Mouse (Mus musculus) neural tube, embryonic 12.5 days (tissue): Measurements from ENCODE around the gene Pmm2. TPM values are rescaled to one million over a fixed set of nuclear protein-coding genes. Genes with fewer than 3 reads are reported as not detected.

Experiments used
- ATAC-seq: fragments of 200-750 bp; cut with Nextera tagmentation; 2 replicates; pipeline ENCODE4 v1.8.0; 2017; ENCODE audit warnings: low read depth, mild to moderate bottlenecking, moderate TSS enrichment, moderate library complexity; ENCODE audit not compliant: low FRiP score
- H3K27ac ChIP-seq: fragments of 300-500 bp; sonication (generic); 2 replicates; pipeline ENCODE4 v1.5.1; 2016
- H3K27me3 ChIP-seq: fragments of 300-500 bp; sonication (generic); replicated peaks from 2 replicates; pipeline ENCODE4 v1.6.1; 2016; ENCODE audit warnings: mild to moderate bottlenecking
- H3K36me3 ChIP-seq: fragments of 300-500 bp; sonication (generic); 2 replicates; pipeline ENCODE4 v1.6.1; 2016; ENCODE audit warnings: mild to moderate bottlenecking
- H3K4me1 ChIP-seq: fragments of 300-500 bp; sonication (generic); 2 replicates; pipeline ENCODE4 v1.6.1; 2016
- H3K4me2 ChIP-seq: fragments of 300-500 bp; sonication (generic); replicated peaks from 2 replicates; pipeline ENCODE4 v1.6.1; 2016; ENCODE audit warnings: mild to moderate bottlenecking
- H3K4me3 ChIP-seq: fragments of 300-500 bp; sonication (generic); 2 replicates; pipeline ENCODE4 v1.5.1; 2016
- H3K9ac ChIP-seq: fragments of 300-500 bp; sonication (generic); 2 replicates; pipeline ENCODE4 v1.6.1; 2016; ENCODE audit warnings: mild to moderate bottlenecking
- H3K9me3 ChIP-seq: fragments of 300-500 bp; sonication (generic); 2 replicates; pipeline ENCODE4 v1.6.1; 2016; ENCODE audit warnings: mild to moderate bottlenecking
- WGBS: fragments of 180-500 bp; shearing (Covaris S2); methylation state at CpG from one replicate; pipeline ENCODE4 v1.1.7; 2016; 5-methylcytosine and 5-hydroxymethylcytosine counted together
- polyA plus RNA-seq: library from polyadenylated mRNA; unstranded; fragments of >200 nt; fragmentation: Nextera tagmentation; extraction: Ambion mirVana; gene quantifications from 2 replicates; pipeline ENCODE4 v1.2.1, GENCODE M21; 2016

Gene Pmm2
- polyA plus RNA-seq, 1 experiment from 2014 or later: 49.3 TPM

DNA sequence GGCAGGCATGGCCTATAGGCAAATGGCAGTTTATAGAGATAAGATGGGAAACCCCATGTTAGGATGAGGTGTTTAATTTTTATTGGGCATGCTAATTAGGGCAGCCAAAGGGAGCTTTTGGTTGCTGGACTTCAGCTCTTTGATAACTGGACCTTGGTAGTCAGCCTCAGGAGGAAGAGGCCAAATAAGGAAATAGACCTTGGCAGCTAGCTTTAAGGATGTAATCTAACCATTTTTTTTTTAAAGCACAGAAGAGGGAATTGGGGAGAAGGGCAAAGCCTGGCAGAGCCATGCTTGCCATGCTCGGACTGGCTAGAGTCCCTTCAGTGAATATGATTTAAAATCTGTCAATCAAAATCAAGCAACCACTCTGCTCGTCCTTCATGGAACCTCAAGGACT is 7.1 kb upstream of the Pmm2 start:
- no peaks in the 10 kb centered on the region for H3K27me3 ChIP-seq
- no peak overlapping the region for H3K27ac ChIP-seq
- no peak overlapping the region for H3K9ac ChIP-seq
- H3K4me1 ChIP-seq: no peaks in the 10 kb centered on the region; the same call in 1 of the 2 replicates
- 85% methylated on average over 2 of the region's 2 CpGs for whole genome bisulfite sequencing
- peaks cover 24% of the 10 kb centered on the region for H3K36me3 ChIP-seq
- H3K9me3 ChIP-seq: no peaks in the 10 kb centered on the region
- no peak overlapping the region for H3K4me2 ChIP-seq
- no peak for ATAC-seq
- no peak overlapping the region for H3K4me3 ChIP-seq

DNA sequence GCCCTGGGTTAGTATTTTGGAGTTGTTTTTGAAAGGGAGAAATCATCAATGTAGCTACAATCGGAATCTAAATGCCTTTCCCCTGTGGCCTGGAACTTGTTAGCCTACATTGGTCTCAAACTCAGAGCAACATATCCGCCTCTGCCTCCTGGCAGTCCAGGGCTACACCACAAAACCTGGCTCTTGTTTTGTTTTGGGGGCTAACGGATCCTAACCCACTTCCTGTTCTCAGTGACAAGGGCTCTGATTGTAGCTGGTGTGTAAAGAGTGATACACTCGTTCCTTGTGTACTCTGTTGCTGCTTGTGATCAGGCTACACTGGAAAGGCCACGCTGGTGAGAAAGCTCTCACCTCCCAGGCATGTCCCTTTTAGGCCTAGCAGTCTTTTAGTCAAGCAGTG is 6.0 kb upstream of the Pmm2 start:
- no peak overlapping the region for H3K27ac ChIP-seq
- WGBS: 93% methylated on average over 5 of the region's 5 CpGs

DNA sequence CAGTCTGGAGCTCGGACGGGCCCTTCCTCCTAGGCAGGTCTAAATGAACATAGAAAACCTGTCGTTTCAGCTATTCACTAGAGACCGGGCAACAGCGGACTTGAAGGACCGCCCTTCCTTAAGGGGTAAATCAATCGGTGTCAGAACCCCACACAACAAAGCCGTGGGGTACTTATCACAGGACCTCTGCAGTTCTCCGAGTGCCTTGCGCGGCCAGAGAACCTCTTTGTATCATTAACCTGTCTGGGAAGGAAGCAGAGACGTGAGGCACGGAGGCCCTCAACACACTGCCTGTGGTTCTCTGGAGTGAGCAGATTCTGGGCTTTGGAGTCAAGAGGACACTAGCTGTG is 632 bp upstream of the Pmm2 start:
- Histone ChIP-seq H3K27me3 (no peaks in the 10 kb centered on the region), H3K27ac (peak overlapping the region; percentile 58; the same call in 1 of the 2 replicates), H3K36me3 (peaks cover 18% of the 10 kb centered on the region), H3K4me2 (peak overlapping the region; percentile 90), H3K9ac (peak overlapping the region; percentile 67), H3K4me1 (peaks cover 18% of the 10 kb centered on the region), H3K4me3 (peak overlapping the region; percentile 60), H3K9me3 (no peaks in the 10 kb centered on the region)
- WGBS: under 1% methylated on average over 13 of the region's 13 CpGs
- ATAC-seq: no peak; the same call in 1 of the 2 replicates

More for the DNA sequence above, 6.0 kb upstream of the Pmm2 start:
- peaks cover 9% of the 10 kb centered on the region for H3K4me1 ChIP-seq
- H3K9me3 ChIP-seq: no peaks in the 10 kb centered on the region
- no peak for ATAC-seq
- H3K4me3 ChIP-seq: no peak overlapping the region
- H3K27me3 ChIP-seq: no peaks in the 10 kb centered on the region
- peaks cover 28% of the 10 kb centered on the region for H3K36me3 ChIP-seq
- no peak overlapping the region for H3K4me2 ChIP-seq
- no peak overlapping the region for H3K9ac ChIP-seq

DNA sequence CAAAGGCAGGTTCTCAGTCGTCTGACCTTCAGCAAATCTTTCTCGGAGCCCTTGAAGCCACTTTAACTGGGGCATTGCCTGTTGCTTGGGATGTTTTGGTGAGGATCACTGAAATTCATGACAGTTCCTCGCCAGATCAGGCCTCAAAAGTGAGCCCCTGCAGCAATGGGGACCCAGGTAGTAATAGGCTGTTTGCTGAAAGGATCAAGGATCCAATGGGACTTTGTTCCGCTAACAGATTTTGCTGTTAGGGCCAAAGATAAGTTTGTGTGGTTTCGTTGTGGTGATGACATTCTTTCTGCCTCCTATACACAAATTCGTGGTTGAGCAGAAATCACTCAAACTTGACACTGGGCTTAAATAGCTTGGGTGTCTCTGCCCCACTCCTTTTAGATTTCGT is 657 bp downstream of the Pmm2 start:
- Histone ChIP-seq H3K4me3 (peak overlapping the region; percentile 60), H3K9me3 (no peaks in the 10 kb centered on the region), H3K36me3 (peaks cover 18% of the 10 kb centered on the region), H3K27me3 (no peaks in the 10 kb centered on the region), H3K9ac (peak overlapping the region; percentile 66), H3K4me1 (peaks cover 18% of the 10 kb centered on the region), H3K4me2 (peak overlapping the region; percentile 90), H3K27ac (no peak overlapping the region)
- no peak for ATAC-seq
- WGBS: 50% methylated on average over 7 of the region's 7 CpGs

DNA sequence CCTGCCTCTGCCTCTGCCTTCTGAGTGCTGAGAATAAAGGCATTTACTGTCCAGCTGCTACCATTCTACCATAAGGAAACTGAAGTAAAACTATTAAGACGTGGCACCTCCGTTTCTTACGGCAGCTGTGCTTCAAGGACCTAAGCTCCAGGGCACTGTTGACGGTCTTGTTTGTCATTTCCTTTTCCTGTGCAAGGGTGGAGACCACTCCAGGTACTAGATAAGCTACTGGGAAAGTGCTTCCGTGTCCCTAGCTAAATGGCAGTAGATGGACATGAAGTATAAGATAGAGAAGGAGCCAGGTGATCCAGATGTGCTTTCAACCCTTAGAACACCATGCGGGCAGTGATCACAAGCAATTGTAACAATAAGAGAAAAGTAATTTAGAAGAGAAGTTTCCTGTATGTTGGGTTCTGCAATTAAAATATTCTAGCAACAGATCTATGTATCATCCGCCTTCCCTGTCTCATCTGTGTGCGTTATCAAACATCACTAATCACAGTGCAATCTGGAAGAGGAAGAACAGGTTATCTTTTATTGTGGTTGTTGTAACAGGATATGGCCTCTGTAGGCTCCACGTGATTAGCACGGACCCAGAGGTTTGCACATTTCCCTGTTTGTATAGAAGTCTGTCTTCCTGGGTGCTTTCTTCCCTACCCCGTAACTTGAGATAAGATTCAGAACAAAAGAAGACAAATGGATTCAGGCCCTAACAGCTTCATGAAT is 2.2 kb downstream of the Pmm2 start:
- no peak overlapping the region for H3K4me2 ChIP-seq
- no peak overlapping the region for H3K9ac ChIP-seq
- H3K36me3 ChIP-seq: peaks cover 31% of the 10 kb centered on the region
- ATAC-seq: no peak
- WGBS: 91% methylated on average over 11 of the region's 11 CpGs
- H3K9me3 ChIP-seq: no peaks in the 10 kb centered on the region
- no peak overlapping the region for H3K4me3 ChIP-seq
- no peaks in the 10 kb centered on the region for H3K27me3 ChIP-seq
- peaks cover 18% of the 10 kb centered on the region for H3K4me1 ChIP-seq
- H3K27ac ChIP-seq: no peak overlapping the region

DNA sequence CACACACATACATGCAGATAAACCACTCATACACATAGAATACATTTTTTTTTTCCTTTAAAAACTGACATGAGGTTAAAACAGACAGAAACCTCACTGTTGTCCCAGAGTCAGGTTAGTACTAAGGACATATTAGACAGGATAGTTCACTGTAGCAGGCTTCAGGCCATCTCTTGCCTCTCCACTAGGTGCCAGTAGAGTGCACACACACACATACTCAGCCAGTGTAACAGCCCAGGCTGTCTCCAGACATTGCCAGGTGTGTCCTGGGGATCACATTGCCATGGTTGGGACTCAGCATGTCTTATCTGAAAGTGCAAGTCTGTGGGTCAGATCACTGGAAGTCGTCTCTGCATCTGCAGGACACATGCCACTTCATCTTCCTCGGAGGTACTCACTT is 6.4 kb downstream of the Pmm2 start:
- no peaks in the 10 kb centered on the region for H3K27me3 ChIP-seq
- no peaks in the 10 kb centered on the region for H3K4me1 ChIP-seq
- no peak overlapping the region for H3K4me2 ChIP-seq
- peaks cover 60% of the 10 kb centered on the region for H3K36me3 ChIP-seq
- H3K4me3 ChIP-seq: no peak overlapping the region
- no peak overlapping the region for H3K9ac ChIP-seq
- no peak for ATAC-seq
- no peak overlapping the region for H3K27ac ChIP-seq
- H3K9me3 ChIP-seq: no peaks in the 10 kb centered on the region
- WGBS: 79% methylated on average over 2 of the region's 2 CpGs

DNA sequence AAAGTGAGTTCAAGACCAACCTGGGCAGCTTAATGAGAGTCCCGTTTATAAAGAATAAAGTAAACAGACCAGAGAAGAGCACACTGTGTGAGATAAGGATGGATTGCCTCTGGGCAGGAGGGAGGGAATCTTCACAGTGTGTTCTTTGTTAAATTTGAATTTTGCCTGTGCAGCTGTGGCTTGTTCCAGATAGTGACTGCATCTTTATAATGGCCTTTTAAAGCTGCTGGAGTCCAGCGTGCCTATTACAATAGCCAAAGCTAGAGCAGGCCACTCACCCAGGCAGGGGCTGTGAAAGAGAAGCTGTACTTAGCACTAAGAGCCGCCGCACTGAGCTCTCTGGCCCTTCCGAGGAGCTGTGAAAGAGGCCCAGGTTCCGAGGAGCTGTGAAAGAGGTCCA is 8.1 kb downstream of the Pmm2 start:
- H3K27ac ChIP-seq: no peak overlapping the region

DNA sequence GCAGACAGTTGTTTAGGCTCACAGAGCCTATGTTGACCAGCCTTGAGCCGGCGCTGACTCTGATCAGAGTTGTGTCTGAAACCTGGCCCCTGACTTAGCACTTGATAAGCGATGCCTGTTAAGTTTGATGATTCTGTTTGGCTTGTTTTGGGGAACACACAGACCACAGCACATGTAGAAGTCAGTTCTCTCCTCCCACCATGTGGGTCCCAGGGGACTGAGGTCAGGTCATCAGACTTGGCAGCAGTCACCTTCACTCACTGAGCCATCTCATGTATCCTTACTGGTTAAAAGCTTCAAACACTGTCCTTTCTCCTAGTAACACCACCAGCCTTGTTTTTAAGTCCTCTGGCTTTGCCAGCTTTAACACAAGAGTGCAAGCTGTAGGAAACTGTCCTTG is 12.5 kb downstream of the Pmm2 start:
- H3K4me3 ChIP-seq: no peak overlapping the region
- no peaks in the 10 kb centered on the region for H3K4me1 ChIP-seq
- WGBS: 93% methylated on average over 3 of the region's 3 CpGs
- H3K27ac ChIP-seq: no peak overlapping the region
- H3K27me3 ChIP-seq: no peaks in the 10 kb centered on the region
- no peak for ATAC-seq
- no peak overlapping the region for H3K9ac ChIP-seq
- no peak overlapping the region for H3K4me2 ChIP-seq
- no peaks in the 10 kb centered on the region for H3K9me3 ChIP-seq
- peaks cover 88% of the 10 kb centered on the region for H3K36me3 ChIP-seq

More for the DNA sequence above, 8.1 kb downstream of the Pmm2 start:
- Histone ChIP-seq H3K4me1 (no peaks in the 10 kb centered on the region), H3K27me3 (no peaks in the 10 kb centered on the region), H3K4me2 (no peak overlapping the region), H3K4me3 (no peak overlapping the region), H3K9ac (no peak overlapping the region), H3K9me3 (no peaks in the 10 kb centered on the region), H3K36me3 (peaks cover 75% of the 10 kb centered on the region)
- 81% methylated on average over 6 of the region's 6 CpGs for WGBS
- no peak for ATAC-seq

DNA sequence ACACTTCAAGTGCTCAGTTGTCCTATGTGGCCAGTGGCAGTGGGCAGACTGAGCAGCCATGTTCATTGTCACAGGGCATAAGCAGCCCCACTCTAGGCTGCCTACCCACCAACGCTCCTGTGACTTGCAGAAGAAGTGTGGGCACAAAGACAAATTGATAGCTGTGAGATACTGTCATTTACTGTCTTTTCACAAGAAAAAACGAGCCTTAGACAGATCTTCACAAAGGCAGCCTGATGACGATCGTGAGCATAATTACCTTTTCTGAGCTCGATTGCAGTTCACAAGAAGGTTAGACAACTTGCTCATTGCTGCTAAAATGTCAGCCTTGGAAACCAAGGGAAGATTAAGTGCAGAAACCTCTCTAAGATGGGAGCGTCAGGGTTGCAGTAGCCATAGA is 17.6 kb downstream of the Pmm2 start:
- no peaks in the 10 kb centered on the region for H3K9me3 ChIP-seq
- peaks cover 82% of the 10 kb centered on the region for H3K36me3 ChIP-seq
- no peak overlapping the region for H3K4me2 ChIP-seq
- H3K4me3 ChIP-seq: no peak overlapping the region
- H3K27me3 ChIP-seq: no peaks in the 10 kb centered on the region
- no peak overlapping the region for H3K9ac ChIP-seq
- no peaks in the 10 kb centered on the region; the same call in 1 of the 2 replicates for H3K4me1 ChIP-seq
- no peak for ATAC-seq
- WGBS: 82% methylated on average over 6 of the region's 6 CpGs
- no peak overlapping the region for H3K27ac ChIP-seq

DNA sequence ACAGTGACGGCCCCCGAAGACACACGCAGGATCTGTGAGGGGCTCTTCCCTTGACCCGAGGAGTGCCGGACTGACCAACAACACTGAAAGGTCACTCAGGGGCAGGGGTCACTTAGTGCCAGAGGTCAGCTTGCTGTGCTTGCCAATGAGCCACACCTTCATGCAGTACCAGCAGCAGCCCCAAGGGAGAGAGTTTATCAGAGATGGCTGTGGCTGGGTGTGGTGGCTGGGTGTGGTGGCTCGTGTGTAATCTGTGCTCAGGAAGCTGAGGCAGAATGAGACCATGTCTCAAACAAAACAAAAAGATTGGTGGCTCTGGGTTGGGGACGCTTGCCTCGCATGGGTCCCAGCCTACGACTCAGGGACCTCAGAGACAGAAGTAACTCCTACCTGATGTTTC is 18.1 kb downstream of the Pmm2 start:
- 88% methylated on average over 9 of the region's 9 CpGs for WGBS

DNA sequence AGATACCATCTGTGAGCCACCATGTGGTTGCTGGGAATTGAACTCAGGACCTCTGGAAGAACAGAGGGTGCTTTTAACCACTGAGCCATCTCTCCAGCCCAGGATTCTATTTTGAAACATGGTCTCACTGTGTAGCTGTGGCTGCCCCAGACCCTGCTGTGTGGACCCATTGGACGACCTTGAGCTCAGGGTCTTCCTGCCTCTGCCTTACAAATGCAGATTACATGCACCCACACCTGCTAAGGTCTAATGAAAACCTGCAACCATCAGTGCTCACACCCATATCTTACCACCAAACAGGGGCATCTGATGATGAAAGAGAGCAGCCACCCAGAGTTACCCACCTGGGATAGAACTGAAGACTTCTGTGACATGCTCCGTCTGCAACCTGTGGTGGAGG is 18.8 kb downstream of the Pmm2 start:
- no peak overlapping the region for H3K4me2 ChIP-seq
- H3K36me3 ChIP-seq: peaks cover 84% of the 10 kb centered on the region
- ATAC-seq: no peak
- H3K27me3 ChIP-seq: no peaks in the 10 kb centered on the region
- no peak overlapping the region for H3K9ac ChIP-seq
- H3K9me3 ChIP-seq: no peaks in the 10 kb centered on the region
- WGBS: 81% methylated on average over 2 of the region's 2 CpGs
- H3K4me3 ChIP-seq: no peak overlapping the region
- H3K4me1 ChIP-seq: no peaks in the 10 kb centered on the region; the same call in 1 of the 2 replicates
- no peak overlapping the region for H3K27ac ChIP-seq

More for the DNA sequence above, 18.1 kb downstream of the Pmm2 start:
- Histone ChIP-seq H3K4me2 (no peak overlapping the region), H3K4me3 (no peak overlapping the region), H3K27me3 (no peaks in the 10 kb centered on the region), H3K9ac (no peak overlapping the region), H3K27ac (no peak overlapping the region), H3K36me3 (peaks cover 85% of the 10 kb centered on the region), H3K4me1 (no peaks in the 10 kb centered on the region; the same call in 1 of the 2 replicates), H3K9me3 (no peaks in the 10 kb centered on the region)
- ATAC-seq: peak; percentile 17; the same call in 1 of the 2 replicates

DNA sequence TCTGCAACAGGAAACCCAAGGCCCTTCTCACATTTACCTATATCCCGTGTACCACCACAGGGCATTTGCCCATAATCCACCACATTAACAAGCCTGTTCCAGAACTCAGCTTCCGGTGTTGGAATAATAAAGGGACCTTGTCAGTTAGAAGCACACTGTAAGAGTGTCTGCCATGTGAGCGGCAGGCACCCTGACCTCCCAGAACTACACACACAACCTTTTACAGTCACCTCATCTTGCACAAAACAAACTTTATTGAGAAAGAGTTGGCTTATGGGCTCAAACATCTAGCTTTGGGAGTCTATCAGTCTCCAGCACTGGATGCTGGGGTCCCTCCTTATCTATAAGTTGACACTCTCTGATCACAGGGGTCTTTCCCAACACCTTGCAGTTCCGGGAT is 20.9 kb downstream of the Pmm2 start:
- H3K4me1 ChIP-seq: peaks cover 6% of the 10 kb centered on the region
- no peak overlapping the region for H3K9ac ChIP-seq
- H3K9me3 ChIP-seq: no peaks in the 10 kb centered on the region
- 84% methylated on average over 4 of the region's 4 CpGs for WGBS
- no peak for ATAC-seq
- no peak overlapping the region for H3K27ac ChIP-seq
- H3K4me2 ChIP-seq: no peak overlapping the region
- no peak overlapping the region for H3K4me3 ChIP-seq
- H3K36me3 ChIP-seq: peaks cover 86% of the 10 kb centered on the region
- no peaks in the 10 kb centered on the region for H3K27me3 ChIP-seq

DNA sequence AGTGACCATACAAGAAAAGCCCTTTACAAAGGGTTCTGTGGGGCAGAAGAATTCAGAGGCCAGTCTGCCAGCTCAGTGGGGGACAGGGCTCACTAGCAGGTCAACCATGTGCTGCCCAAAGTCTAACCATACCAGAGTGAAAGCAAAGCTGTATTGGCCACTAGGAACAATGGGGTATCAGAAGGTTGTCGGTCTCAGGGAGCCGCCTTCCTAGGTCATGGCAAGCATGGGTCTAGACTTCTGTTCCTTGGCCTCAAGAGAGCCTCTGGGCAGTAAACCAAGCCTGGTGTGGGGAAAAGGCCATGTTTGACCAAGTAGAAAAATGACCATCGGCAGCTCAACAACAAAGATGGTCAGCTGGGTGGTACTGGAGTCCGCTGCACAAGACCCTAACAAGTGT is 21.3 kb downstream of the Pmm2 start:
- H3K9ac ChIP-seq: no peak overlapping the region
- peaks cover 86% of the 10 kb centered on the region for H3K36me3 ChIP-seq
- H3K4me2 ChIP-seq: no peak overlapping the region
- peaks cover 8% of the 10 kb centered on the region for H3K4me1 ChIP-seq
- WGBS: 90% methylated on average over 4 of the region's 4 CpGs
- H3K27me3 ChIP-seq: no peaks in the 10 kb centered on the region
- no peak for ATAC-seq
- no peak overlapping the region for H3K4me3 ChIP-seq
- H3K27ac ChIP-seq: no peak overlapping the region
- H3K9me3 ChIP-seq: no peaks in the 10 kb centered on the region
